9 mouse cellular contexts compared by ENCODE assay signal in the genomic region with DNA sequence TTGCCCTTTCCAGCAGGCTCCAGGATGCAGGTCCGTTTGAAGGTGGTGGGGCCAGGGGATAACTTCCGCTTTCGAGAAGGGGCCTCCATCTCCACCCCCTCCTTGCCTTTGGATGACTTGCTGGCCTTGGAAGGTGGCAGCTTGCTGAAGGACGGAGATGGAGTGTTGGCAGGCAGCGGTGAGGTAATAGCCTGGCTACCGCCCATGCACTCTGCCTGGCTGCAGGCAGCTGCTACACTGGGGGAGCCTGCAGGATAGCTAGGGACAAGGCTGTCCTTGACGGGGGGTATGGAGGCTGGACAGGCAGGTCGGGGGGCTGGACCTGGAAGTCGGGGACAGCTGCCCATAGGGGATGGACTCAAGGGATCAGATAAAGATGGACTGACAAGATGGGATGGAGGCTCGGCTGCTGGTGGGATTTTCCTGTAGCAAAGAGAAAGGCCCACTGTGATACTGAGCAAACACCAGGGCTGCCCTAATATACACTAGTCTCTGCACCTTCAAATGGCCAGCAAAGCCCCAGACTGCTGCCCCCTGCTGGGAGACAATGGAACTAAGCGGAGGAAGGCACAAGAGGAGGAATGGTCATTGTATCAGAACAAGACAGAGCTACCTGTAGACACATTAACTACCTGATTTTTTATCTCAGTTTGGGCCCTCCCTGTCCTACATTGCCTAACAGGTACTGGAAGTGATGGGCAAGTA. TPM values are rescaled to one million over a fixed set of nuclear protein-coding genes. Genes with fewer than 3 reads are reported as not detected.
DNase-seq lines count a peak whose midpoint lies in the region; ATAC-seq and TF ChIP-seq lines count a peak whose summit lies in the region.
"Had no signal": no experiment of that assay in that cellular context is flagged by ENCODE, and none has a peak within 500 bp of the region (broad histone marks: within the 10 kb centered on the region; RNA-seq: fewer than 3 reads in every experiment).

No protein-coding gene starts in this region.

- no peak overlapping the region for H3K27ac ChIP-seq in hindbrain, embryonic 14.5 days
- no peak overlapping the region for H3K27ac ChIP-seq in limb, embryonic 11.5 days (replicated peaks; ENCODE audit: low read depth, low read length)
- peak overlapping the region; percentile 4; the same call in 1 of the 2 replicates for H3K27ac ChIP-seq in olfactory bulb, adult 2 months (ENCODE audit: insufficient read depth, low read depth, low read length)
- H3K27ac ChIP-seq: neural tube, embryonic 12.5 days had no signal

- peaks cover 17% of the 10 kb centered on the region for H3K4me1 ChIP-seq in hindbrain, embryonic 14.5 days (replicated peaks; ENCODE audit: control insufficient read depth, insufficient read depth, low read length)
- H3K4me1 ChIP-seq in limb, embryonic 11.5 days (ENCODE audit: control insufficient read depth, insufficient read depth, low read length), result peaks cover 6% of the 10 kb centered on the region
- H3K4me1 ChIP-seq in olfactory bulb, adult 2 months (ENCODE audit: control insufficient read depth, insufficient read depth, low read length), result peaks cover 56% of the 10 kb centered on the region

- ATAC-seq in hindbrain, embryonic 14.5 days (ENCODE audit: low FRiP score), result no peak
- ATAC-seq in limb, embryonic 11.5 days (ENCODE audit: insufficient number of reproducible peaks, low FRiP score, low TSS enrichment, low read depth), result no peak

- peak; percentile 75 for DNase-seq in ovary, postnatal 10 days (ENCODE audit: low spot score)
- DNase-seq in ovary, adult 18-20 months (ENCODE audit: low spot score), result no peak
- DNase-seq in adrenal gland, postnatal 25 days, result peak; percentile 77
- DNase-seq in embryo, embryonic 9.5 days (ENCODE audit: extremely low spot score), result peak; percentile 81
- DNase-seq in hindbrain, embryonic 14.5 days (ENCODE audit: low spot score), result peak; percentile 77
- DNase-seq in limb, embryonic 11.5 days (ENCODE audit: low spot score), result peak; percentile 88
- peak; percentile 90 for DNase-seq in thymus, postnatal 4 days

- no peak overlapping the region for H3K4me3 ChIP-seq in hindbrain, embryonic 14.5 days (replicated peaks; ENCODE audit: low read length)
- no peak overlapping the region for H3K4me3 ChIP-seq in limb, embryonic 11.5 days (ENCODE audit: low read depth, low read length)
- H3K4me3 ChIP-seq in olfactory bulb, adult 2 months (ENCODE audit: insufficient read depth, low read depth, low read length), result no peak overlapping the region
- H3K4me3 ChIP-seq: neural tube, embryonic 12.5 days had no signal

- 85% methylated on average over 11 of the region's 11 CpGs for WGBS in hindbrain, embryonic 14.5 days
- WGBS in limb, embryonic 11.5 days, result 82% methylated on average over 11 of the region's 11 CpGs
- WGBS in olfactory bulb, adult 2 months, result 72% methylated on average over 11 of the region's 11 CpGs

- no peaks in the 10 kb centered on the region for H3K9me3 ChIP-seq in hindbrain, embryonic 14.5 days (ENCODE audit: control insufficient read depth, low read length)
- no peaks in the 10 kb centered on the region for H3K9me3 ChIP-seq in limb, embryonic 11.5 days (ENCODE audit: control insufficient read depth, low read length)
- H3K9me3 ChIP-seq: neural tube, embryonic 12.5 days had no signal

- H3K9ac ChIP-seq in hindbrain, embryonic 14.5 days, result no peak overlapping the region
- no peak overlapping the region for H3K9ac ChIP-seq in limb, embryonic 11.5 days (ENCODE audit: low read length)
- H3K9ac ChIP-seq: neural tube, embryonic 12.5 days had no signal

- H3K36me3 ChIP-seq in hindbrain, embryonic 14.5 days (replicated peaks; ENCODE audit: control insufficient read depth, insufficient read depth), result peaks cover 73% of the 10 kb centered on the region
- H3K36me3 ChIP-seq in limb, embryonic 11.5 days (ENCODE audit: control insufficient read depth, insufficient read depth, low read length), result peaks cover 21% of the 10 kb centered on the region; the same call in 1 of the 2 replicates

- no peak overlapping the region for H3K4me2 ChIP-seq in hindbrain, embryonic 14.5 days (replicated peaks)
- H3K4me2 ChIP-seq in limb, embryonic 11.5 days (ENCODE audit: low read depth, severe bottlenecking), result no peak overlapping the region
- H3K4me2 ChIP-seq: neural tube, embryonic 12.5 days had no signal

- no peaks in the 10 kb centered on the region for H3K27me3 ChIP-seq in hindbrain, embryonic 14.5 days (ENCODE audit: control insufficient read depth, insufficient read depth, low read length)
- H3K27me3 ChIP-seq in limb, embryonic 11.5 days (ENCODE audit: control insufficient read depth, insufficient read depth, low read length), result no peaks in the 10 kb centered on the region
- H3K27me3 ChIP-seq: neural tube, embryonic 12.5 days had no signal

- peak; percentile 53; the same call in 1 of the 2 replicates for TF ChIP-seq CTCF in olfactory bulb, adult 2 months (IDR thresholded peaks at IDR 0.05; ENCODE audit: insufficient read depth, low read depth, low read length)

- TF ChIP-seq POLR2A in olfactory bulb, adult 2 months (IDR thresholded peaks at IDR 0.05; ENCODE audit: insufficient read depth, low read depth, low read length), result no peak

RNA-seq across cellular contexts. Expression of gene Cyb561d1, which starts 2.8 kb away (rescaled TPM):
- total RNA-seq in adrenal gland, postnatal 25 days (2021), result 8.7 and 12.1 TPM in 2 replicates
- polyA plus RNA-seq in hindbrain, embryonic 14.5 days (2014; fragmentation: Nextera tagmentation; extraction: Ambion mirVana), result 2.4 and 2.7 TPM in 2 replicates
- polyA plus RNA-seq in limb, embryonic 11.5 days (2014; fragmentation: Nextera tagmentation; extraction: Ambion mirVana), result 0.98 and 1.1 TPM in 2 replicates
- polyA plus RNA-seq in olfactory bulb, adult 2 months (2012; ENCODE audit: insufficient read depth, insufficient read length, low replicate concordance, missing spikeins), result not detected in 2 replicates

RNA-seq across cellular contexts. Expression of gene Atxn7l2, which starts 7.0 kb away (rescaled TPM):
- 12.8 and 15.1 TPM in 2 replicates for total RNA-seq in adrenal gland, postnatal 25 days (2021)
- polyA plus RNA-seq in hindbrain, embryonic 14.5 days (2014; fragmentation: Nextera tagmentation; extraction: Ambion mirVana), result 20.0 and 21.1 TPM in 2 replicates
- 21.1 and 25.6 TPM in 2 replicates for polyA plus RNA-seq in limb, embryonic 11.5 days (2014; fragmentation: Nextera tagmentation; extraction: Ambion mirVana)
- polyA plus RNA-seq in olfactory bulb, adult 2 months (2012; ENCODE audit: insufficient read depth, insufficient read length, low replicate concordance, missing spikeins), result not detected in 2 replicates

RNA-seq across cellular contexts. Expression of gene Amigo1, which starts 17.6 kb away (rescaled TPM):
- total RNA-seq in adrenal gland, postnatal 25 days (2021), result 21.0 and 24.7 TPM in 2 replicates
- 11.1 and 11.3 TPM in 2 replicates for polyA plus RNA-seq in hindbrain, embryonic 14.5 days (2014; fragmentation: Nextera tagmentation; extraction: Ambion mirVana)
- 2.2 and 2.7 TPM in 2 replicates for polyA plus RNA-seq in limb, embryonic 11.5 days (2014; fragmentation: Nextera tagmentation; extraction: Ambion mirVana)
- polyA plus RNA-seq in olfactory bulb, adult 2 months (2012; ENCODE audit: insufficient read depth, insufficient read length, low replicate concordance, missing spikeins), result 177 and 487 TPM in 2 replicates

RNA-seq across cellular contexts. Expression of gene Sypl2, which starts 22.7 kb away (rescaled TPM):
- total RNA-seq in adrenal gland, postnatal 25 days (2021), result 0.15 and 0.38 TPM in 2 replicates
- polyA plus RNA-seq in hindbrain, embryonic 14.5 days (2014; fragmentation: Nextera tagmentation; extraction: Ambion mirVana), result 0.17 and 0.50 TPM in 2 replicates
- 0.43 and 0.51 TPM in 2 replicates for polyA plus RNA-seq in limb, embryonic 11.5 days (2014; fragmentation: Nextera tagmentation; extraction: Ambion mirVana)
- not detected in 2 replicates for polyA plus RNA-seq in olfactory bulb, adult 2 months (2012; ENCODE audit: insufficient read depth, insufficient read length, low replicate concordance, missing spikeins)

RNA-seq across cellular contexts. Expression of gene Gpr61, which starts 49.1 kb away (rescaled TPM):
- total RNA-seq in adrenal gland, postnatal 25 days (2021), result 0.49 TPM in 1 of 2 replicates, not detected in the other
- 3.6 and 3.9 TPM in 2 replicates for polyA plus RNA-seq in hindbrain, embryonic 14.5 days (2014; fragmentation: Nextera tagmentation; extraction: Ambion mirVana)
- 0.11 and 0.29 TPM in 2 replicates for polyA plus RNA-seq in limb, embryonic 11.5 days (2014; fragmentation: Nextera tagmentation; extraction: Ambion mirVana)
- polyA plus RNA-seq in olfactory bulb, adult 2 months (2012; ENCODE audit: insufficient read depth, insufficient read length, low replicate concordance, missing spikeins), result not detected in 2 replicates

Comparison
In these comparisons a context has a peak if more than half of its experiments do, and no peak if none do; other contexts are left out.
1. RNA of gene Amigo1, which starts 17.6 kb away (polyA plus RNA-seq): 177 to 487 TPM in olfactory bulb, adult 2 months; 11.1 to 11.3 TPM in hindbrain, embryonic 14.5 days and 2.2 to 2.7 TPM in limb, embryonic 11.5 days; every median in the first group is over 10 times any median in the second.